Mouse (Mus musculus) left cerebral cortex, adult 2 months (tissue): Measurements from ENCODE around the gene Cdyl2. TPM values are rescaled to one million over a fixed set of nuclear protein-coding genes. Genes with fewer than 3 reads are reported as not detected.

ENCODE experiments used
- DNase-seq, 2 experiments: peaks; one replicate each; pipeline ENCODE4 v3.0.0; 2021 to 2022; ENCODE audit warnings: low spot score in 2 of 2, mixed read lengths in 1 of 2; ENCODE audit errors: extremely low spot score in 1 of 2
- H3K27ac ChIP-seq: fragments of 200-600 bp; 2 replicates; pipeline ENCODE4 v1.8.1; 2022
- H3K4me3 ChIP-seq: fragments of 200-600 bp; 2 replicates; pipeline ENCODE4 v1.8.1; 2022
- CTCF ChIP-seq: fragments of 200-600 bp; IDR thresholded peaks from 2 replicates; pipeline ENCODE4 v1.8.1; 2022; ENCODE audit warnings: antibody characterized with exemption, mild to moderate bottlenecking, moderate library complexity
- intact Hi-C: fragments of 180-260 bp; cut with DNase I; formaldehyde crosslinking; loops from one replicate; pipeline ENCODE4 v1.15.1; 2025
- total RNA-seq, 2 experiments: library from RNA; stranded (reverse); gene quantifications; 2 replicates each; pipeline ENCODE4 v1.2.3; 2021

Cdyl2 gene
- total RNA-seq, 2 experiments from 2014 or later = 22.4 to 24.1 TPM

DNA sequence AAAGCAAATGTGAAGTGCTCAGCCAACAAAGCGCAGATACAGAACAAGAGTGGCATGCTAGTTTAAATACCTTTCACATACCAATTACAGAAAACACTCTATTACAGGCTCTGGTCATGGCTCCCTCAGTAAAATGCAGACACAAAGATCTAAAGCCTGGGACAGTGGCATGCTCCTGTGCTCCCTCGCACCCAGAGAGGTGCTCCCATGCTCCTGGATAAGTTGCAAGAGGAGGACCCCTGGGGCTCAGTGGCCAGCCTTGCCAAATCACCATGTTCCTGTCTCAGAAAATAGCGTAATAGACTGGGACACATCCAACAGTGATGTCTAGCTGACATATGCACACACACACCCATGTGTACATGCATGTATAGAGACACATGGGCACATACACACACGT lies 98.4 kb downstream of the Cdyl2 start:
- Histone ChIP-seq H3K4me3 (no peak overlapping the region), H3K27ac (no peak overlapping the region)
- no peak for DNase-seq
- no peak for TF ChIP-seq CTCF
- intact Hi-C loops = no loop called here

DNA sequence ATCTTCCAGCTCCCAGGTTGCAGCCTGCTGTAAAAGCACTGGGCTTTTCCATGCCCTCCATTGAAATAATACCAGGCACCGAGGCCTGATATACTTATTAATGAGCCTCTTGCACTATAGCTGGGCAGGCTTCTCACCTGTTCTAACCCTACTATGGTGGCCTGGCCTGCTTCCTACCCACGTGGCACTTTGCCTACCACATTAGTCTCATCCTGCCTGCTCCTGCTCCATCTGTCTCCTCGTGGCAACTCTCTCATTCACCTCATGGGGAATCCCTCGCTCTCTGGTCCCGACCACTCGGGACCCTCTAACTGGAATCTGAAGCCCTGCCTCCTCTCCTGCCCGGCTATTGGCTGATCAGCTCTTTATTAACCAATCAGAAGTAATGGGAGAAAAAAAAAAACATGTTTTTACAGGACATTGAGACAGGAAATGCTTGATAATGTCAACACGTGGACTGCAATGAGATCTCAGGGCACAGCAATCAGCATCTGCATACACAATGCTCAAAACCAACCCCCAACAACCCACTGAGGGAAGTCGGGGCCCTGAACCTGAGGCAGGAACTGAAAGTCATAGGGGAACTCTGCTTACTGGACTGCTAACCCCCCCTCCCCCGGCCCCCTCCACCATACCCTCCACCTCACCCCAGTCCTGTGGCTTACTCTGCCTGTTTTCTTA lies 99.2 kb downstream of the Cdyl2 start:
- intact Hi-C loops = no loop called here
- TF ChIP-seq CTCF = no peak

DNA sequence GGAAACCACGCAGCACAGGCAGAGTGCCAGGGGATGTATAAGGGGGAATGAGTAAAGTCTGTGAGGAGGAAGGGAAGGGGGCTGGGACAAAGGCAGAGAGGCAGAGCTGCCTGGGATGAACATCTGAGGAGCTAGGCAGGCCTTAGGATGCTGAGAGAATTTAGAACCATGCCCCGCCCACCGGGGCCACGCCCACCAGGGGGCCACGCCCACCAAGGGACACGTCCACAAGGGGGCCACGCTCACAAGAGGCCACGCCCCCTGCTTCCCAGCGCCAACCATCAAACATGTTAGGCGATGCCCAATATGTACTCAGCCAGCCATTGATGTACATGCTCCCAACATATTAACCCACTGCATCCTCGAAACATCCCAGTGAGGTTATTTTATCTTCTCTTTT lies 102.7 kb downstream of the Cdyl2 start:
- TF ChIP-seq CTCF = no peak
- H3K4me3 ChIP-seq = no peak overlapping the region
- intact Hi-C loops = no loop called here
- DNase-seq = no peak
- no peak overlapping the region for H3K27ac ChIP-seq

More for the DNA sequence above, 99.2 kb downstream of the Cdyl2 start:
- no peak for DNase-seq
- H3K4me3 ChIP-seq = no peak overlapping the region
- H3K27ac ChIP-seq = no peak overlapping the region

DNA sequence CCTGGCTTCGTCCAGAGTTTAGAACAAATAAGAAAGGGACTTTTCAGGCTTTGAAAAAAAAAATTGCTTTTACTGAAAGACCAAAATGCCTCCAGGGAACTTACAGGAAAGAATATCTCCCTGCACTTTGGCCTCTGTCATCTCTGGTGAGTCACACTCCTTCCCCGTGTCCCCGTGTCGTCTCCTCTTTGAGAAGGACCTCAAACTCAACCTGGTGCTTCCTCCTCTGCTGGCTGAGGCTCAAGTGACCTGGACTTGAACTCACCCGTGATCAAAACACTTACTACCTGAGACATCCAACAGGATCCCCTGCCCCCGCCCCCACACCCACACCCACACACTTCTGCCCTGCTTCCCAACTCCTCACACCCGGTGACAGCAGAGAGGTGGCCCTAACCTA lies 103.8 kb downstream of the Cdyl2 start:
- intact Hi-C loops = no loop called here
- no peak for TF ChIP-seq CTCF
- Histone ChIP-seq H3K4me3 (no peak overlapping the region), H3K27ac (no peak overlapping the region)
- DNase-seq = no peak

DNA sequence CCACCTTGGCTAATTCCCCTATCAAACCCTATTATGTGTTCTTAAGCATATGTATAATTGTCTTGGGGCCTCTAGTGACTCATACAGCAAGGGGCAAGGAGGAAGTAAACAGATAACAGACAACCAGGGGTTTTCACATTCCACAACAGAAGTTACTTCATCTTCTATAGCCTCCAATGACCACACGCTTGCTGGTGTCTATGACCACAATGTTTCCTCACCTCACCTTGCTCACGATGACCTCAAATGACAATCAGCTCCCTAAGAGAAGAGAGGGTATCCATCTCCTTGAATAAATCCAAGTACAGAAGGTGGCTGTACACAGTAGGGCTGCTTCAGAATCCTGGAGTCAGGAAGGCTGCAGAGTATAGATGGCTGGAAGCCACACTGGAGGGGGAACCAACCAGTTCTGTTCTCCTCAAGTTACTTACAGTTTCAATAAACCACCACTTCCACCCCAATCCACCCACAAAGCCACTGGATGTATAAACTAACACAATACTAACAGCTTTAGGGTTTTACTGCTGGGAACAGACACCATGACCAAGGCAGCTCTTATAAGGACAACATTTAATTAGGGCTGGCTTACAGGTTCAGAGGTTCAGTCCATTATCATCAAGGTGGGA lies 104.8 kb downstream of the Cdyl2 start:
- Histone ChIP-seq H3K4me3 (no peak overlapping the region), H3K27ac (no peak overlapping the region)
- DNase-seq = no peak
- TF ChIP-seq CTCF = no peak
- intact Hi-C loops = no loop called here

DNA sequence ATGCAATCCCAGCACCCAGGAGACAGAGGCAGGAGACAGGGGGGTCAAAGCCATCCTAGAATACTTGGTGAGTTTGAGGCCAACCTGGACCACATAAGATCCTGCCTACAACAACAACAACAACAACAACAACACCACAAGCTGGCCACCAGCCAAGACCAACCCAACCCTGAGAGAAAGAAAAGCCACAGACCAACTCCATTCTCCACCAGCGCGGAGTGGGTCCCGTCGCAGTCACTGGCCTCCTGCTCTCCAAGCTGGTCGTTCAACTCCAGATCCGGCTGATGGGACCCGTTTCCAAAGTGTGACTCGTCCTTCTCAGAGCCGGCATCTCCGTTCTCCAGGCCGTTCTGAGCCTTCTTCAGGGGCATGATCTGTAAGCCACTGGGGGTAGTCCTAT lies 109.2 kb downstream of the Cdyl2 start:
- Histone ChIP-seq H3K27ac (no peak overlapping the region), H3K4me3 (no peak overlapping the region)
- DNase-seq = no peak
- intact Hi-C loops = loop anchor here (5.0 kb wide), 3 partner anchors 39 to 141 kb away; no protein-coding TSS in a partner anchor
- TF ChIP-seq CTCF = no peak

DNA sequence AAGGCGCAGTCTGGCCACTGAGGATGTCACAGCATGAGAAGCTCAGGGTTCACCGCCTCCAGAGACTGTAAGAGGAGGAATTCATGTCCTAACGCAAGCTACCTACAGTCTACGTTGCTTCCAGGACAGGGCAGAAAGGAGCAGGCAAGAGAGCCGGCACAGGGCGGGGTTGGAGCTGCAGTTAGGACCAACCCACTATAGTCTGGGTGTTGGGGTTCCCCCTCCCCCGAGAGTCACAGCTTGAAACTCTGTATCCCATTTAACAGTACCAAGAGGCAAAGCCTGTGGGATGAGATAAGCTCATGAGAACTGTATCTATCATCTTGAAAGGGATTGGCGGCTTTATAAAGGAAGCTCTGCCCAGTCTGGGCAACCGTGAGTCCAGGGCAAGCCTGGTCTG lies 110.5 kb downstream of the Cdyl2 start:
- no peak for DNase-seq
- intact Hi-C loops = loop anchor here (5.0 kb wide), 3 partner anchors 40 to 140 kb away; no protein-coding TSS in a partner anchor
- H3K27ac ChIP-seq = peak overlapping the region; percentile 83
- H3K4me3 ChIP-seq = no peak overlapping the region
- no peak for TF ChIP-seq CTCF

DNA sequence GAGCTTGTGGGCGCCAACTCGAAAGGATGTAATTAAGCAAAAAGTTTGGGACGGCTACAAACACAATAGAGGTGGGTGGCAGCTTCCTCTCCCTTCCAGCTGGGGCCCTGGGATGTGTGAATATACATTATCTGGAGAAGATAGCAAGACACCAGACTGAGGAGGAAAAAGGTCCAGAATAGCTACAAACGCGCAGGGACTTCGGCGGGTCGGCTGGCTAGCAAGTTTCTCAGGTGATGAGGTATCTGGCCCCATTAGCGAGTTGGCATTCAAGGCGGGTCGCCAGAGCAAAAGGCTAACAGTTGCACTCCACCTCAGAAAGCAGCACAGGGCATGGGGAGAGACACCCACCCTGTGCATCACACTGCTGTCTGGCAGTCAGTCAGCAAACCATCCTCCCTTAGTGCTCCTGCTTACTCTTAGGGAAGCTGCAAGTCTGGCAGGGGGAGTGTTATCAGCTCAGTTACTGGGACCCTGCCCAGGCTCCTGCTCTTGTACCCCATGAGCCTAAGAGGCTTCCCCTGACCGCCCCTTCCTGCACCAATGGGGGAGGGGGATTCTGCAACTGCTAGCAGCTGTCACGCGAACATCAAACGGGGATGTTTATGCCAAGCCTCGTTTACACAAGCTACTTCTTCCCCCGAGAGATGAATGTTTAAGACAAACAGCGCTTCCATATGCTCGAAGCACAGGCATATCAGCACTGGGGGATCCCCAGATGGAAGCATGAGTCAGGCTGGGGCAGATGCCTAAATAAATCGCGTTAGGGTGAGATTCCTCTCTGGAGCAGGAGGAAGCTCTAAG lies 111.4 kb downstream of the Cdyl2 start:
- Histone ChIP-seq H3K4me3 (no peak overlapping the region), H3K27ac (peak overlapping the region; percentile 69)
- no peak for TF ChIP-seq CTCF
- intact Hi-C loops = loop anchor here (2.0 to 5.0 kb wide), 8 partner anchors 41 to 333 kb away; partner anchors contain the start of gene Cdyl2
- DNase-seq = peak; percentile 46 to 70

DNA sequence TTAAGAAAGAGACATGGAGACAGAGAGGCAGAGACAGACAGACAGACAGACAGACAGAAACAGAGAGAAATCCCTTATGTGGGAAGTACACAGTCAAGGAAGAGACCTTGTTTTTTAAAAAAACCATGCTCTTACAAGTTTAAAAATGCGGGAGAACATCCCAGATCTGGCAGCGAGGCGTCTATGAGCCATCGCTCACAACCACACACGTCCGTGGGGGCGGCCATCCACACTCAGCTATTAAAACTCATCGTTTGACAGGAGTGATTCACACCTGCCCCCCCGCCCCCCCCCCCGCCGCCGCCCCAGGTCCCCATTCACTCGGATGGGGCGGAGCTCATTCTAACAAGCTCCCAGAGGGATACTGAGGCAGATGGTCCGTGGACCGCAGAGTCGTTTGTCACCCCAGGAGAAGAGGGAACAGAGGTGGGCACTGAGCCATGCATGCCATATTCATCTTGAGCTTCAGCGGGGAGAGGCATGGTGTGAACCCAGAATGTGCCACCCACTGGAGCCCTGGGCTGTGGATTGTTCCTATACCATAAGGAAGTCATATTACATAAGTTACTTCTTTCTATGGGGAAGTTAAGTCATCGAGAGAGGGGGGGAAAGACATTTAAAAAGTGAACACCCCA lies 113.0 kb downstream of the Cdyl2 start:
- intact Hi-C loops = loop anchor here (1.0 to 5.0 kb wide), 9 partner anchors 42 to 335 kb away; partner anchors contain the start of gene Cdyl2
- TF ChIP-seq CTCF = no peak
- H3K27ac ChIP-seq = peak overlapping the region; percentile 78

DNA sequence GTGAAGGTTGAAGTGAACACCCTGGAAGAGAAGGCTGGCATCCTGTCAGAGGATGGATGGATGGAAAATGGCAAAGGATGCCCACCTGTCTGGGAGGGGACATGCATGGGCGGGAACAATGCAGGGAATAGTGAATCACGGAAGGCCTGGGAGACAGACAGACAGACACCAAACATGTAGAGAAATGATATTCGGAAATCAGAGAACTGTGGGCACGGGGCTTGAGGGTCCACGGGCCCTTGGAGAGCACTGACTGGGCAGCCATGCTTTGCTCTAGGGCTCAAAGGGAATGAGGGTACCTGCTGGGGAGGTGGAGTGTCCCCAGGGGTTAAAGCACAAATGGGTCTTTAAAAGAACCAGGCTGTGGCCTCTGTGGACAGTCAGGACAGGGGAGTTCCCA lies 113.6 kb downstream of the Cdyl2 start:
- Histone ChIP-seq H3K4me3 (no peak overlapping the region), H3K27ac (peak overlapping the region; percentile 78)
- no peak for TF ChIP-seq CTCF
- intact Hi-C loops = no loop called here
- no peak for DNase-seq

More for the DNA sequence above, 113.0 kb downstream of the Cdyl2 start:
- no peak overlapping the region for H3K4me3 ChIP-seq
- peak; percentile 69 to 73 for DNase-seq

DNA sequence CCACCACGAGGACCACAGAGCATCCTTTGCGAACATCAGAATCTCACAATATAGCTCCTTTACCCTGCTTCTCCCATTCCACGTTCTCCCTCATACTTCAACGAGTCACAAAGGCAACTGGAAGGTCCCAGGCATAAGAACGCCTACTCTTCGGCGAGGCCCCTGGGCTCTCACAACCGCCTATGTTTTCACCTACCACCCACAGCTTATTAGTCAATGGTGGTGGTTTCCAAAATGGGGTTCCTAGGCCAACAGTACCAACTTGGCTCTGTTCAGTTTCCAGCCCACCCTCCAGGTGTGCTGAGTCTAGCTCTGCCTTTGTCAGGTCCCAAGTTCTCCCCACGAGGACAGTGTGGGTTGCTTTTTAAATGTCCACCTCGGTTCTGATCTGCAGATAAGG lies 114.0 kb downstream of the Cdyl2 start:
- peak overlapping the region; percentile 78 for H3K27ac ChIP-seq
- intact Hi-C loops = no loop called here
- H3K4me3 ChIP-seq = no peak overlapping the region
- TF ChIP-seq CTCF = no peak
- DNase-seq = peak; percentile 29 to 41
